Mouse (Mus musculus) MEL (cell line): ENCODE results near the gene Spdef. TPM values are rescaled to one million over a fixed set of nuclear protein-coding genes. Genes with fewer than 3 reads are reported as not detected.

ENCODE experiments used
- DNase-seq: peaks from one replicate; pipeline ENCODE4 v3.0.0; 2011; ENCODE audit warnings: low read depth, low spot score
- H3K27ac ChIP-seq: 2 replicates; pipeline ENCODE4 v1.5.1; 2012; ENCODE audit warnings: low read depth, mild to moderate bottlenecking, control low read depth, low read length, moderate library complexity; ENCODE audit not compliant: control insufficient read depth
- H3K27me3 ChIP-seq, 2 experiments: fragments of 150-350 bp in 1 of 2; sonication (generic) in 1 of 2; 2 replicates each; pipeline ENCODE4 v1.6.1; 2012; ENCODE audit warnings: low read length in 2 of 2, mild to moderate bottlenecking in 2 of 2, improper control_type of control experiment in 1 of 2, moderate library complexity in 1 of 2; ENCODE audit not compliant: insufficient read depth in 2 of 2, control insufficient read depth in 1 of 2
- H3K36me3 ChIP-seq, 2 experiments: 2 replicates each; pipeline ENCODE4 v1.6.1; 2012 to 2014; ENCODE audit warnings: low read length in 2 of 2, improper control_type of control experiment in 1 of 2, inconsistent platforms in 1 of 2, mild to moderate bottlenecking in 1 of 2; ENCODE audit not compliant: insufficient read depth in 2 of 2, control insufficient read depth in 1 of 2
- H3K4me1 ChIP-seq, 2 experiments: fragments of 150-350 bp in 1 of 2; sonication (generic) in 1 of 2; 2 replicates each; pipeline ENCODE4 v1.6.1; 2012; ENCODE audit warnings: low read length in 2 of 2, improper control_type of control experiment in 1 of 2, mild to moderate bottlenecking in 1 of 2; ENCODE audit not compliant: insufficient read depth in 2 of 2, control insufficient read depth in 1 of 2
- H3K4me3 ChIP-seq, 2 experiments: fragments of 150-350 bp in 1 of 2; sonication (generic) in 1 of 2; 2 replicates each; pipeline ENCODE4 v1.5.1; 2012; ENCODE audit warnings: low read depth in 2 of 2, low read length in 2 of 2, mild to moderate bottlenecking in 2 of 2, moderate library complexity in 2 of 2, control low read depth in 1 of 2, improper control_type of control experiment in 1 of 2; ENCODE audit not compliant: control insufficient read depth in 1 of 2, insufficient read depth in 1 of 2
- H3K79me2 ChIP-seq: 2 replicates; pipeline ENCODE4 v1.6.1; 2012; ENCODE audit warnings: mild to moderate bottlenecking, low read length, moderate library complexity; ENCODE audit not compliant: control insufficient read depth, poor library complexity, insufficient read depth
- H3K9ac ChIP-seq: 2 replicates; pipeline ENCODE4 v1.6.1; 2012; ENCODE audit warnings: low read depth, mild to moderate bottlenecking, control low read depth, low read length, moderate library complexity; ENCODE audit not compliant: control insufficient read depth, poor library complexity, severe bottlenecking
- H3K9me3 ChIP-seq: fragments of 150-350 bp; sonication (generic); replicated peaks from 2 replicates; pipeline ENCODE4 v1.6.1; 2012; ENCODE audit warnings: mild to moderate bottlenecking, low read length, improper control_type of control experiment, moderate library complexity; ENCODE audit not compliant: insufficient read depth
- BHLHE40 ChIP-seq: IDR thresholded peaks from 2 replicates; pipeline ENCODE4 v1.6.1; 2012; ENCODE audit warnings: low read depth, mild to moderate bottlenecking, inconsistent platforms, low read length, improper control_type of control experiment, borderline replicate concordance
- CHD1 ChIP-seq: IDR thresholded peaks from 2 replicates; pipeline ENCODE4 v1.6.1; 2012; ENCODE audit warnings: low read depth, mild to moderate bottlenecking, inconsistent platforms, low read length, improper control_type of control experiment
- E2F4 ChIP-seq: IDR thresholded peaks from 2 replicates; pipeline ENCODE4 v1.6.1; 2011; ENCODE audit warnings: low read depth, low read length, improper control_type of control experiment, borderline replicate concordance
- ELF1 ChIP-seq: IDR thresholded peaks from 2 replicates; pipeline ENCODE4 v1.6.1; 2014; ENCODE audit warnings: low read depth, mild to moderate bottlenecking, inconsistent platforms, low read length, improper control_type of control experiment, moderate library complexity
- EP300 ChIP-seq, 2 experiments: IDR thresholded peaks; 2 replicates each; pipeline ENCODE4 v1.6.1; 2011; ENCODE audit warnings: improper control_type of control experiment in 2 of 2, low read length in 2 of 2, low read depth in 1 of 2, mild to moderate bottlenecking in 1 of 2
- ETS1 ChIP-seq: IDR thresholded peaks from 2 replicates; pipeline ENCODE4 v1.6.1; 2012; ENCODE audit warnings: low read depth, mild to moderate bottlenecking, inconsistent platforms, low read length, improper control_type of control experiment, moderate library complexity
- GABPA ChIP-seq: IDR thresholded peaks from 2 replicates; pipeline ENCODE4 v1.6.1; 2012; ENCODE audit warnings: low read depth, mild to moderate bottlenecking, inconsistent platforms, low read length, improper control_type of control experiment, moderate library complexity
- JUND ChIP-seq: IDR thresholded peaks from 2 replicates; pipeline ENCODE4 v1.6.1; 2011; ENCODE audit warnings: low read depth, mild to moderate bottlenecking, improper control_type of control experiment, low read length
- MAFK ChIP-seq: IDR thresholded peaks from 2 replicates; pipeline ENCODE4 v1.6.1; 2011; ENCODE audit warnings: low read depth, mild to moderate bottlenecking, low read length, improper control_type of control experiment, borderline replicate concordance
- MAZ ChIP-seq: IDR thresholded peaks from 2 replicates; pipeline ENCODE4 v1.6.1; 2012; ENCODE audit warnings: low read depth, mild to moderate bottlenecking, inconsistent platforms, low read length, improper control_type of control experiment
- MEF2A ChIP-seq: IDR thresholded peaks from 2 replicates; pipeline ENCODE4 v1.6.1; 2014; ENCODE audit warnings: low read depth, mild to moderate bottlenecking, inconsistent platforms, low read length, improper control_type of control experiment; ENCODE audit not compliant: poor library complexity, insufficient replicate concordance, severe bottlenecking; ENCODE audit errors: extremely low read depth
- MXI1 ChIP-seq: IDR thresholded peaks from 2 replicates; pipeline ENCODE4 v1.6.1; 2011; ENCODE audit warnings: mild to moderate bottlenecking, low read depth, low read length, improper control_type of control experiment
- MYB ChIP-seq: IDR thresholded peaks from 2 replicates; pipeline ENCODE4 v1.6.1; 2011; ENCODE audit warnings: mild to moderate bottlenecking, low read depth, low read length, improper control_type of control experiment
- NELFE ChIP-seq: IDR thresholded peaks from 2 replicates; pipeline ENCODE4 v1.6.1; 2011; ENCODE audit warnings: low read depth, low read length, improper control_type of control experiment
- NRF1 ChIP-seq: IDR thresholded peaks from 2 replicates; pipeline ENCODE4 v1.6.1; 2014; ENCODE audit warnings: low read depth, mild to moderate bottlenecking, inconsistent platforms, low read length, improper control_type of control experiment, moderate library complexity; ENCODE audit not compliant: poor library complexity, insufficient read depth, severe bottlenecking
- POLR2A ChIP-seq, 2 experiments: IDR thresholded peaks; 2 replicates each; pipeline ENCODE4 v1.6.1; 2011 to 2012; ENCODE audit warnings: low read length in 2 of 2, mild to moderate bottlenecking in 2 of 2, control low read depth in 1 of 2, improper control_type of control experiment in 1 of 2, low read depth in 1 of 2, moderate library complexity in 1 of 2; ENCODE audit not compliant: control insufficient read depth in 1 of 2, insufficient read depth in 1 of 2, poor library complexity in 1 of 2
- POLR2AphosphoS5 ChIP-seq: IDR thresholded peaks from 2 replicates; pipeline ENCODE4 v1.6.1; 2012; ENCODE audit warnings: low read depth, borderline replicate concordance, mild to moderate bottlenecking, inconsistent platforms, low read length, moderate library complexity, mixed read lengths
- RAD21 ChIP-seq: IDR thresholded peaks from 2 replicates; pipeline ENCODE4 v1.6.1; 2011; ENCODE audit warnings: mild to moderate bottlenecking, low read depth, low read length, improper control_type of control experiment
- RCOR1 ChIP-seq: IDR thresholded peaks from 2 replicates; pipeline ENCODE4 v1.6.1; 2012; ENCODE audit warnings: low read depth, mild to moderate bottlenecking, inconsistent platforms, low read length, improper control_type of control experiment
- SIN3A ChIP-seq: IDR thresholded peaks from 2 replicates; pipeline ENCODE4 v1.6.1; 2012; ENCODE audit warnings: low read length, improper control_type of control experiment, inconsistent platforms
- SMC3 ChIP-seq: IDR thresholded peaks from 2 replicates; pipeline ENCODE4 v1.6.1; 2011; ENCODE audit warnings: low read depth, low read length, improper control_type of control experiment
- TBP ChIP-seq: IDR thresholded peaks from 2 replicates; pipeline ENCODE4 v1.8.0; 2011; ENCODE audit warnings: low read depth, low read length, improper control_type of control experiment
- UBTF ChIP-seq: IDR thresholded peaks from 2 replicates; pipeline ENCODE4 v1.6.1; 2012; ENCODE audit warnings: low read depth, mild to moderate bottlenecking, inconsistent platforms, low read length, improper control_type of control experiment, moderate library complexity, borderline replicate concordance; ENCODE audit not compliant: insufficient read depth
- USF1 ChIP-seq: IDR thresholded peaks from 2 replicates; pipeline ENCODE4 v1.6.1; 2014; ENCODE audit warnings: low read depth, mild to moderate bottlenecking, inconsistent platforms, low read length, improper control_type of control experiment, moderate library complexity
- USF2 ChIP-seq, 2 experiments: IDR thresholded peaks; 2 replicates each; pipeline ENCODE4 v1.6.1; 2011 to 2012; ENCODE audit warnings: improper control_type of control experiment in 2 of 2, low read length in 2 of 2, borderline replicate concordance in 1 of 2, inconsistent platforms in 1 of 2, low read depth in 1 of 2, mild to moderate bottlenecking in 1 of 2; ENCODE audit not compliant: insufficient read depth in 1 of 2
- ZC3H11A ChIP-seq: IDR thresholded peaks from 2 replicates; pipeline ENCODE4 v1.6.1; 2012; ENCODE audit warnings: low read depth, mild to moderate bottlenecking, inconsistent platforms, low read length, improper control_type of control experiment
- ZKSCAN1 ChIP-seq: IDR thresholded peaks from 2 replicates; pipeline ENCODE4 v1.6.1; 2012; ENCODE audit warnings: low read depth, mild to moderate bottlenecking, inconsistent platforms, low read length, improper control_type of control experiment, moderate library complexity
- ZMIZ1 ChIP-seq: IDR thresholded peaks from 2 replicates; pipeline ENCODE4 v1.6.1; 2012; ENCODE audit warnings: low read depth, mild to moderate bottlenecking, inconsistent platforms, low read length, improper control_type of control experiment, moderate library complexity
- ZNF384 ChIP-seq: IDR thresholded peaks from 2 replicates; pipeline ENCODE4 v1.6.1; 2012; ENCODE audit warnings: low read depth, mild to moderate bottlenecking, inconsistent platforms, low read length, improper control_type of control experiment
- polyA plus RNA-seq, 2 experiments: library from polyadenylated mRNA; stranded (reverse) in 1 of 2; unstranded in 1 of 2; fragments of >175 nt in 1 of 2; fragments of >200 nt in 1 of 2; gene quantifications; 2 replicates each; pipeline versions ENCODE4 v1.2.1 to v1.2.4; 2012; ENCODE audit warnings: low replicate concordance in 2 of 2, low read depth in 1 of 2; ENCODE audit not compliant: insufficient read length in 2 of 2, insufficient read depth in 1 of 2, missing spikeins in 1 of 2
- total RNA-seq: library from RNA; depleted of rRNA; stranded (reverse); fragments of 300-350 nt; gene quantifications from 2 replicates; pipeline ENCODE4 v1.2.3, GENCODE M21; 2012

Spdef gene
- total and polyA plus RNA-seq, 3 experiments: 0.11 TPM; not detected in 2

GRCm38 (mm10) chr17:27762884-27763283, 34.1 kb upstream of the Spdef start:
- TF ChIP-seq MEF2A (no peak), RAD21 (no peak), ZKSCAN1 (no peak)
- no peak for DNase-seq

DNA sequence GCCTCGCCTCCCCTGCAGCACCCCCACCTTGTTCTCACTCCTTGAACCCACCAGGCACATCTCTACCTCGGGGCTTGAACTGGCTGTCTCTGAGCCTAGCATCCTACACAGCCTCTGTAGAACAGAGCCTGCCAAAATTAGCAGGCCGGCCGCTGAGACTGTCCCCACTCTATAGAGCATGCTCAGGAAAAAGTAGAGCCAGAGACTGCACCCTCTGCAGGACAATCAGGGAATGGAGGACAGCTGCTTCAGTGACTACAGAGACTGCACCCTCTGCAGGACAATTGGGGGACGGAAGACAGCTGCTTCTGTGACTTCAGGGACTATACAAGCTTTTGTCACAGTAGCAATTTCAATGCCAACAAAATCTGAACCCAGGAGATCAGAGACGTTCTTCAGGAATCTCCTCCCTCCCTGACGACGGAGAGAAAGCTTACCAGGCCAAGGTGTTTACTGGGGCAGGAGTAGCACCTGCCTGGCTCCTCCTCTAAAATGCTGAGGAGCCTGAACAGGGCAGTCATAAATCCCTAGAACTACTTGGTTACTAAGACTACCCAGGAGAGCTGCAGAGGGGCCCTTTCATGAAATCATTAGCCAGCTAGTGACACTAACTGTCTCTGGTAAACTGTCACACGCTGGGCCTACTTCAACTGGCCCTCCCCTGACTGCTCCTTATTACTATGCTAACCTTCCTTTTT, 33.0 kb upstream of the Spdef start:
- peaks cover 0 to 10% of the 10 kb centered on the region in 2 experiments; a peak in 2 of 4 replicates for H3K36me3 ChIP-seq
- H3K4me3 ChIP-seq: no peak overlapping the region
- DNase-seq: peak; percentile 70
- no peaks in the 10 kb centered on the region for H3K27me3 ChIP-seq
- H3K9me3 ChIP-seq: no peaks in the 10 kb centered on the region
- no peaks in the 10 kb centered on the region for H3K4me1 ChIP-seq
- no peak overlapping the region for H3K9ac ChIP-seq
- no peak overlapping the region for H3K27ac ChIP-seq
- peaks cover 3% of the 10 kb centered on the region; the same call in 1 of the 2 replicates for H3K79me2 ChIP-seq
- TF ChIP-seq ZKSCAN1 (no peak), SIN3A (no peak), E2F4 (no peak), ZC3H11A (no peak), CHD1 (no peak), RCOR1 (no peak), USF2 (IDR thresholded peaks at IDR 0.05; ENCODE audit: borderline replicate concordance in 1 of 2, insufficient read depth in 1 of 2, low read depth in 1 of 2, low read length in 2 of 2) (no peak), MAFK (no peak), MAZ (no peak), EP300 (IDR thresholded peaks at IDR 0.05; ENCODE audit: low read depth in 1 of 2, low read length in 2 of 2) (no peak), GABPA (no peak), RAD21 (peak; percentile 31), POLR2AphosphoS5 (no peak), NRF1 (peak; percentile 58), SMC3 (peak; percentile 71), TBP (no peak), USF1 (no peak), MEF2A (no peak), UBTF (no peak), NELFE (no peak), ZNF384 (no peak), JUND (no peak), MXI1 (no peak), ELF1 (no peak), BHLHE40 (no peak), ZMIZ1 (no peak), MYB (no peak), POLR2A (IDR thresholded peaks at IDR 0.05; ENCODE audit: control insufficient read depth in 1 of 2, insufficient read depth in 1 of 2, low read depth in 1 of 2, low read length in 2 of 2, poor library complexity in 1 of 2) (no peak), ETS1 (no peak)

More at GRCm38 (mm10) chr17:27762884-27763283, 34.1 kb upstream of the Spdef start:
- peaks cover 3% of the 10 kb centered on the region; the same call in 1 of the 2 replicates for H3K79me2 ChIP-seq
- no peaks in the 10 kb centered on the region for H3K9me3 ChIP-seq
- no peak overlapping the region for H3K9ac ChIP-seq
- no peak overlapping the region for H3K4me3 ChIP-seq
- peaks cover 0 to 13% of the 10 kb centered on the region in 2 experiments; a peak in 2 of 4 replicates for H3K36me3 ChIP-seq
- H3K27me3 ChIP-seq: no peaks in the 10 kb centered on the region
- no peaks in the 10 kb centered on the region for H3K4me1 ChIP-seq
- no peak overlapping the region for H3K27ac ChIP-seq
